Mouse (Mus musculus): Measurements from ENCODE around the gene Syngr3.
"Not testable (repeated sequence)": the region's sequence is repeated elsewhere in the genome, so short reads cannot be mapped to it uniquely, and the experiment has no call there.

- TF ChIP-seq GATA1 (IDR thresholded peaks at IDR 0.05; ENCODE audit: borderline replicate concordance, low read length); CTCF (IDR thresholded peaks at IDR 0.05; ENCODE audit: low read depth, low read length); TAL1 (conservative IDR thresholded peaks at IDR 0.05; ENCODE audit: low read depth, low read length); POLR2AphosphoS5 (IDR thresholded peaks at IDR 0.05; ENCODE audit: insufficient replicate concordance, low read depth, low read length); GATA2 (IDR thresholded peaks at IDR 0.05; ENCODE audit: borderline replicate concordance, low read depth, low read length): not testable (repeated sequence)
Observed at GRCm38 (mm10) chr17:24721383-24721955, 31.7 kb upstream of the Syngr3 start.

Data from G1E (cell line).